Mouse (Mus musculus) stomach, embryonic 16.5 days (tissue): ENCODE measurements around the gene Mdm2. TPM values are rescaled to one million over a fixed set of nuclear protein-coding genes. Genes with fewer than 3 reads are reported as not detected.

Experiments
- ATAC-seq: fragments of 200-750 bp; cut with Nextera tagmentation; 2 replicates; pipeline ENCODE4 v1.8.0; 2017; ENCODE audit warnings: moderate number of reproducible peaks, moderate TSS enrichment; ENCODE audit not compliant: insufficient read depth, low FRiP score
- H3K27ac ChIP-seq: fragments of 300-500 bp; sonication (generic); 2 replicates; pipeline ENCODE4 v1.5.1; 2014; ENCODE audit warnings: low read length
- H3K27me3 ChIP-seq: fragments of 300-500 bp; sonication (generic); 2 replicates; pipeline ENCODE4 v1.6.1; 2014; ENCODE audit warnings: low read length, control low read depth, mixed read lengths; ENCODE audit not compliant: control insufficient read depth, insufficient read depth
- H3K36me3 ChIP-seq: fragments of 300-500 bp; sonication (generic); 2 replicates; pipeline ENCODE4 v1.6.1; 2014; ENCODE audit warnings: low read length; ENCODE audit not compliant: control insufficient read depth, insufficient read depth
- H3K4me1 ChIP-seq: fragments of 300-500 bp; sonication (generic); 2 replicates; pipeline ENCODE4 v1.6.1; 2014; ENCODE audit warnings: low read length, control low read depth, mixed read lengths; ENCODE audit not compliant: control insufficient read depth, insufficient read depth
- H3K4me2 ChIP-seq: fragments of 300-500 bp; sonication (generic); 2 replicates; pipeline ENCODE4 v1.6.1; 2014; ENCODE audit warnings: low read depth, low read length, mixed read lengths
- H3K4me3 ChIP-seq: fragments of 300-500 bp; sonication (generic); replicated peaks from 2 replicates; pipeline ENCODE4 v1.5.1; 2014; ENCODE audit warnings: mild to moderate bottlenecking, low read length
- H3K9ac ChIP-seq: fragments of 300-500 bp; sonication (generic); 2 replicates; pipeline ENCODE4 v1.6.1; 2014; ENCODE audit warnings: low read length
- H3K9me3 ChIP-seq: fragments of 300-500 bp; sonication (generic); replicated peaks from 2 replicates; pipeline ENCODE4 v1.6.1; 2016; ENCODE audit warnings: low read length, control low read depth; ENCODE audit not compliant: control insufficient read depth
- WGBS: fragments of 180-500 bp; shearing (Covaris S2); extraction: QIAGEN DNeasy Blood & Tissue Kit; methylation state at CpG from one replicate; pipeline ENCODE4 v1.1.7; 2014; 5-methylcytosine and 5-hydroxymethylcytosine counted together
- polyA plus RNA-seq: library from polyadenylated mRNA; unstranded; fragments of >200 nt; fragmentation: Nextera tagmentation; extraction: Ambion mirVana; gene quantifications from 2 replicates; pipeline ENCODE4 v1.2.1, GENCODE M21; 2015

Gene Mdm2
- polyA plus RNA-seq, 1 experiment from 2014 or later: 39.9 TPM

DNA sequence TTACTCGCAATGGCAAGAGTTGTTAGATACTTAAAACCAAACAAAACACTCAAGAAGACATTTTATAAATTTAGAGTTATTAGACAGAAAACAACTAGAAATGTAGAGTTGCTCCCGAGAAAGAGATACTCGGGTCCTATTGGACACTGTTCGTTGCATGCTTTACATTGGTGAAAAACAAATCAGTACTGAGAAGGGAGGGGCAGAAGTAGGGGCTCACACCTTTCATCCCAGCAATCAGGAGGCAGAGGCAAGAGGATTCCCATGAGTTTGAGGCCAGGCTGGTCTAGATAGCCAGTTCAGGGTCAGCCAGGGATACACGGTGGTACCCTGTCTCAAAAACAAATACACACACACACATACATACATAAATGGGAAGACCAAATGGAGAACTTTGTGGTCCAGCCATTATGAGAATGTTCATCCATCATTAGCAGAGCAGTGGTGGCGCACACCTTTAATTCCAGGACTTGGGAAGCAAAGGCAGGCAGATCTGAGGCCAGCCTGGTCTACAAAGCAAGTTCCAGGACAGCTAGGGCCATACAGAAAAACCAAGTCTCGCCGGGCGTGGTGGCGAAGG lies 19.1 kb downstream of the Mdm2 start:
- H3K36me3 ChIP-seq: peaks cover 34% of the 10 kb centered on the region

DNA sequence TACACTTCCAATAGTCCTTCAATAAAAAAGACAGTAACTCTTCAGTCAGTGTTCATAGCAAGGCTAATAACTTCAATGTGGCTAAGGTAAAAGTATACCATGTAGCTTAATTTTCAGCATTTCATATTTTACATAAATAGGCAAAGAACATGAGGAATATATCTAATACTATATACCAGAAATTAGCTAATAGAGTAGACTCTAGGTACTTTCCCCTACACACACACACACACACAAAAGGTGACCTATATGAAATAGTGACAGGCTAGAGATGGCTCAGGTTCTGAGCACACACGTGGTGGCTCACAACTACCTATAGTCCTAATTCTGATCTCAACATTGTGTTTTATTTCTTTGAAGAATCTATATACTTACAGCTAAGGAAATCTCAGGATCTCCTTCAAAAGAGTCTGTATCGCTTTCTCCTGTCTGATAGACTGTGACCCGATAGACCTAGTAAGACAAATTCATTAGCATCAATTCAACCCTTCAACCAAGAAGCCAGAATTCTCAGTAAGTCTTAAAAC lies 19.7 kb downstream of the Mdm2 start:
- Histone ChIP-seq H3K27me3 (no peaks in the 10 kb centered on the region), H3K4me3 (no peak overlapping the region), H3K9ac (no peak overlapping the region), H3K36me3 (peaks cover 30% of the 10 kb centered on the region), H3K4me1 (no peaks in the 10 kb centered on the region), H3K27ac (no peak overlapping the region), H3K4me2 (no peak overlapping the region), H3K9me3 (no peaks in the 10 kb centered on the region)
- WGBS: 92% methylated on average over 3 of the region's 3 CpGs
- no peak for ATAC-seq

More for the DNA sequence above, 19.1 kb downstream of the Mdm2 start:
- Histone ChIP-seq H3K4me1 (no peaks in the 10 kb centered on the region), H3K4me2 (no peak overlapping the region), H3K9ac (no peak overlapping the region), H3K27ac (no peak overlapping the region), H3K4me3 (no peak overlapping the region), H3K27me3 (no peaks in the 10 kb centered on the region), H3K9me3 (no peaks in the 10 kb centered on the region)
- ATAC-seq: no peak
- 90% methylated on average over 10 of the region's 10 CpGs for WGBS

DNA sequence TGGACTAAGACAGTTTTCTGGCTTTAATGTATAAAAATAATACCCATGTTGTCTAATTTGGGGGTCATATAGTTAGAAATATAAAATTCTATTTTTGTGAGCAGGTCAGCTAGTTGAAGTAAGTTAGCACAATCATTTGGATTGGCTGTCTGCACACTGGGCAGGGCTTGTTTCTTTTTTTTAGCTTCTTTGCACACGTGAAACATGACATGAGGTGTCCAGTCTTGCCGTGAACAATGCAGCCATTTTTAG lies 20.5 kb downstream of the Mdm2 start:
- no peak overlapping the region for H3K9ac ChIP-seq
- H3K36me3 ChIP-seq: peaks cover 23% of the 10 kb centered on the region
- no peak overlapping the region for H3K4me2 ChIP-seq
- H3K4me3 ChIP-seq: no peak overlapping the region
- WGBS: 84% methylated on average over 2 of the region's 2 CpGs
- no peaks in the 10 kb centered on the region for H3K27me3 ChIP-seq
- no peak overlapping the region for H3K27ac ChIP-seq
- H3K9me3 ChIP-seq: no peaks in the 10 kb centered on the region
- H3K4me1 ChIP-seq: no peaks in the 10 kb centered on the region
- ATAC-seq: no peak

DNA sequence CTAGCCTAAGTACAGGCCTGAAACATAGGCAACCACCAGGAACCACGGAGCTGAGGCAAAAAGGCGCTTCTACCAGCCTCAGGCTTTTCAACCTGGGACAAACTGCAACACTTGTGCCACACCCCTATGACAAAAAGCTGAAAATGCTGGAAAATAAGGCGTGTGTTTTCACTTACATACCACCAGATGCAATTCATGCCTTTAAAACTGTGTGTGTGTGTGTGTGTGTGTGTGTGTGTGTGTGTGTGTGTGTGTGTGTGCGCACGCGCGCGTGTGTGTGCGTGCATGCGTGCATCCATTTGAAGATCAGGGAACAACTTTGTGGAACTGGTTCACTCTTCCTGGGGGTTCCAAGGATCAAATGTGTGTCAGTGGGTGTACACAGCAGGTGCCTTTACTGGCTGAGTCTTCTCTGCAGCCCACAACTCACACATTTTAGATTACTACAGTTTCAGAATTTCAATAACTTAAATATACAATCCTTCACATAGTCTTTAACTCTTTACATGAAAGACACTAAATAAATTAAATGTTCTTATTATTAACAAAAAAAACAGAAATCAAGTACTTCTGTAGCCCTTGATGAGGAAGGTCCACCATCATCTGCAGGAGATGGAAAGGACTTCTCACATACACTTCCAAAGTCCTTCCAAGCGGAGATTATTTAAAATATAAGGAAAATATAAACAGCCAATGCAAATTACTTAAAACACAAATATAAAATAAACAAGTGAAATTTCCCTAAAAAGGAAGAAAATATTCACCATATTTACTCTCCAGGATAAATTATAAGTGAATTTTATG lies 21.1 kb downstream of the Mdm2 start:
- no peak overlapping the region for H3K27ac ChIP-seq
- H3K36me3 ChIP-seq: peaks cover 18% of the 10 kb centered on the region
- WGBS: 93% methylated on average over 11 of the region's 11 CpGs
- no peaks in the 10 kb centered on the region for H3K27me3 ChIP-seq
- no peak overlapping the region for H3K9ac ChIP-seq
- ATAC-seq: no peak
- no peak overlapping the region for H3K4me2 ChIP-seq
- no peaks in the 10 kb centered on the region for H3K4me1 ChIP-seq
- no peaks in the 10 kb centered on the region for H3K9me3 ChIP-seq
- no peak overlapping the region for H3K4me3 ChIP-seq

DNA sequence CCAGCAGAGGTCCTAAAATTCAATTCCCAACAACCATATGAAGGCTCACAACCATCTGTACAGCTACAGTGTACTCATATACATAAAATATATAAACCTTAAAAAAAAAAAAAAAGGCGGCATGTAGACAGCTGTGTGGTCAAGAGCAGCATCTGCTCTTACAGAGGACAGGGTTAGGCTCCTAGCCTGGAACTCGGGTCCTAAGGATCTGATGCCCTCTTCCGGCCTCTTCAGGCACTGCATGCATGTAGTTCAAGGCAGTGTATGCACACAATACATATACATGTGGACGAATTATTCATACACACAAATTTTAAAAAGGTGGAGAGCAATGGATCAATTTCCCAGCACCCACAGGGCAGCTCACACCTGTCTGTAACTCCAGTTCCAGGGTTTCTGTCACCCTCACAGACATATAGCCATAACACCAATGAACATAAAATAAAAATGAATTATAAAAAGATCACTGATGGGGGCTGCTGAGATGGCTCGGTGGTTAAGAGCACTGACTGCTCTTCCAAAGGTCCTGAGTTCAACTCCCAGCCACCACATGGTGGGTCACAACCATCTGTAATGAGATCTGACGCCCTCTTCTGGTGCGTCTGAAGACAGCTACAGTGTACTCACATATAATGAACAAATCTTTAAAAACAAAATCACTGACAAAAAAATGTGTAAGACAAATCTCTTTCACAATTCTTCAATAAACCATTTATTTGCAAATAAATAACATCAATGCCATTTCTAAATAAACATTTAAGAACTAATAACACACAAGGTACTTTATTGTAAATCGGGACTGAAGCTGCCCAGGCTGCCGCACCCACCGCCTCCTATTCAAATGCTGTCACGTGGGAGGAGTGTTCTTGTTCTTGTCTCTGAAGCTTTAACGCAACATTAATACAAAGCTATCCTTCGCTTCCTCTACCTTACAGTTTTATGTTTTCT lies 22.1 kb downstream of the Mdm2 start:
- Histone ChIP-seq H3K4me3 (no peak overlapping the region), H3K4me2 (no peak overlapping the region), H3K4me1 (no peaks in the 10 kb centered on the region), H3K9ac (no peak overlapping the region), H3K27me3 (no peaks in the 10 kb centered on the region), H3K27ac (no peak overlapping the region), H3K36me3 (peaks cover 17% of the 10 kb centered on the region), H3K9me3 (no peaks in the 10 kb centered on the region)
- 79% methylated on average over 13 of the region's 13 CpGs for WGBS
- ATAC-seq: no peak

DNA sequence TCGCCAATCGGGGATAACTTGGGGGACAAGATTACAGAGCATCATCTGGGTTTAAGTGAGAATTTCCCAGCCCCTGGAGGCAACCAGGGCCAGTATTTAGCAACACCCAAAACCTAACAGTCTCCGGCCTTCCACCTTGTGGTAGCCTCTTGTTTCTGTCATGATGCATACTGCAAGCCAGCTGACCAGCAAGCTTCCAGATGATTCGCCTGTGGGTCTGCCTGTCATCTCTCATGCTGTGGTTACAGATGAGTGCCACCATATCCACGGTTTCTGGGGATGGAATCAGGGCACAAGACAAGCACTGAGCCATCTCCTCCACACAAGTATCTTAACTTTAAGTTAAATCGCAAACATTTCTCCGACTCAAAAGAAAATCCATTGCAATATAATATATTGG lies 23.0 kb downstream of the Mdm2 start:
- no peaks in the 10 kb centered on the region for H3K9me3 ChIP-seq
- ATAC-seq: no peak
- no peak overlapping the region for H3K4me2 ChIP-seq
- no peak overlapping the region for H3K4me3 ChIP-seq
- H3K27ac ChIP-seq: no peak overlapping the region
- no peak overlapping the region for H3K9ac ChIP-seq
- 87% methylated on average over 7 of the region's 7 CpGs for WGBS
- H3K27me3 ChIP-seq: no peaks in the 10 kb centered on the region
- peaks cover 15% of the 10 kb centered on the region for H3K36me3 ChIP-seq
- H3K4me1 ChIP-seq: no peaks in the 10 kb centered on the region

DNA sequence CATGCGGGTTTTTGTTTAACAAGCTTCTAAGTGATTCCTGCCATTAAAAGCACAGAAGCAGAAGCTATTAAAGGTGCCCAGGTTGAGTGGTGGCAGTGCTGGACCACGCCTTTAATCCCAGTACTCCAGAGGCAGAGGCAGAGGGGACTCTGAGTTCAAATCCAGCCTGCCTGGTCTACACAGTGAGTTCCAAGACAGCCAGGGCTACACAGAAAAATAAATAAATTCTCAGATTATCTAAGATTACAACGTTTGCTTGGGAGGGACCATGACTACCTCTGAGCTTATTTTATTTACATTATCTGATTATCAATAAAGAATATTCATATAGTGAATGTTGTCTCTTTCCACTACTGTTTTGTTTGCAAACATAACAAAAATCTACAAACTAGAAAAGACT lies 23.5 kb downstream of the Mdm2 start:
- no peak overlapping the region for H3K4me3 ChIP-seq
- H3K9ac ChIP-seq: no peak overlapping the region
- 68% methylated on average over 3 of the region's 3 CpGs for WGBS
- no peak overlapping the region for H3K27ac ChIP-seq
- H3K27me3 ChIP-seq: no peaks in the 10 kb centered on the region
- ATAC-seq: no peak
- H3K9me3 ChIP-seq: no peaks in the 10 kb centered on the region
- H3K36me3 ChIP-seq: peaks cover 10% of the 10 kb centered on the region
- no peaks in the 10 kb centered on the region for H3K4me1 ChIP-seq
- no peak overlapping the region for H3K4me2 ChIP-seq

DNA sequence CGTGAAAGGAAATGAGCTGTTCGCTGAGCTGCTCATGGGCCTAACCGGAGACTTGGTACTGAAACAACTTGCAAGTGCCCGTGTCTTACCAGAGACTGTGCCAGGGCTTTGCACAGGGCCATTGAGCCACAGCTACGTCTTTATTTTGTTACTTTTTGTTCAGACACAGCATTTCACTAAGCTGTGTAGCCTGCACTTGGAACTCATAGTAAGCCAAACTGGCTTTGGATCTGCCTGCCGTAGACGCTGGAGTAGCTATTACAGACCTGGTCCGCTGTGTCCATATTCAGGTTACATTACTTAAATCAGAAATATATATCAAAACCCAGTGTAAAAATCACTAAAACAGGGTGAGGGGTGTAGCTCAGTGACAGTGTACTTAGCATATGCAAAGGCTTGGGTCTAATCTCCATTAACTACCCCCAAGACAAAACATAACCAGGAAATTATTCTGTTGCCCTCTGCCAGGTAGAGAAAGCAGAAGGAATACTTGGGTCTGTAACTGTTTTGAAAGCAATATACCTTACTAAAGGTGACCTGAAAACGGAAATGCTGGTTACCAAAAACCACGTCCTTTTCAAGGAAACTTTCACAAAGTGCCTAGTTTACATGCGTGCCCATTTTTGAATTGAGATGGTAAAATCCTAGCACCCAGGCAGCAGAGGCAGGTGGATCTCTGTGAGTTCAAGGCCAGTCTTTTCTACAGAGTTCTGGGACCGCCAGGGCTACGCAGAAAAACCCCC lies 24.5 kb downstream of the Mdm2 start:
- 91% methylated on average over 13 of the region's 13 CpGs for WGBS
- H3K9me3 ChIP-seq: no peaks in the 10 kb centered on the region
- ATAC-seq: no peak
- H3K27ac ChIP-seq: no peak overlapping the region
- peaks cover 10% of the 10 kb centered on the region for H3K36me3 ChIP-seq
- no peaks in the 10 kb centered on the region for H3K4me1 ChIP-seq
- no peaks in the 10 kb centered on the region for H3K27me3 ChIP-seq
- H3K4me2 ChIP-seq: no peak overlapping the region
- H3K4me3 ChIP-seq: no peak overlapping the region
- H3K9ac ChIP-seq: no peak overlapping the region
